15 mouse cellular contexts compared by ENCODE assay signal in genomic region chr2:50677456-50677855, GRCm38 (mm10).
"Had no signal": no experiment of that assay in that cellular context is flagged by ENCODE, and none has a peak within 500 bp of the region (broad histone marks: within the 10 kb centered on the region; RNA-seq: fewer than 3 reads in every experiment).

No protein-coding gene starts in this region.

- H3K4me2 ChIP-seq: limb, embryonic 15.5 days; neural tube, embryonic 15.5 days had no signal

- H3K27me3 ChIP-seq: limb, embryonic 15.5 days; neural tube, embryonic 15.5 days had no signal

- H3K9ac ChIP-seq: limb, embryonic 15.5 days; liver, embryonic 14.5 days; neural tube, embryonic 15.5 days had no signal

- ATAC-seq: intestine, postnatal 0 days; lung, postnatal 0 days had no signal

- H3K4me3 ChIP-seq: limb, embryonic 15.5 days; midbrain, embryonic 10.5 days; myocyte; neural tube, embryonic 15.5 days had no signal

- DNase-seq: kidney, adult 9 months; kidney, postnatal 10 days; kidney, postnatal 4 days; lung, adult 2 months; lung, postnatal 36 days; midbrain, embryonic 14.5 days; right cerebral cortex, adult 18-20 months had no signal

- H3K9me3 ChIP-seq: limb, embryonic 15.5 days; midbrain, embryonic 10.5 days; neural tube, embryonic 15.5 days had no signal

- H3K27ac ChIP-seq: limb, embryonic 15.5 days; liver, embryonic 14.5 days; midbrain, embryonic 10.5 days; neural tube, embryonic 15.5 days; stomach, postnatal 0 days had no signal

- H3K4me1 ChIP-seq: limb, embryonic 15.5 days; midbrain, embryonic 10.5 days; neural tube, embryonic 15.5 days had no signal

- H3K36me3 ChIP-seq: limb, embryonic 15.5 days; midbrain, embryonic 10.5 days; neural tube, embryonic 15.5 days had no signal
